Mouse (Mus musculus): ENCODE measurements around the gene Peak1. TPM values are rescaled to one million over a fixed set of nuclear protein-coding genes. Genes with fewer than 3 reads are reported as not detected.

Peak1 gene
- polyA plus RNA-seq, 1 experiment from 2014 or later = 3.4 TPM

GRCm38 (mm10) chr9:56412716-56413115, 5.2 kb downstream of the Peak1 start:
- 70% methylated on average over 1 of the region's 1 CpGs for WGBS
- no peaks in the 10 kb centered on the region for H3K36me3 ChIP-seq
- no peak overlapping the region for H3K4me3 ChIP-seq (replicated peaks)
- no peaks in the 10 kb centered on the region for H3K9me3 ChIP-seq
- no peak for ATAC-seq
- H3K4me2 ChIP-seq (replicated peaks) = no peak overlapping the region
- no peak overlapping the region for H3K27ac ChIP-seq
- H3K27me3 ChIP-seq = no peaks in the 10 kb centered on the region
- H3K4me1 ChIP-seq (replicated peaks) = peaks cover 10% of the 10 kb centered on the region
- H3K9ac ChIP-seq (replicated peaks) = no peak overlapping the region

- no peak overlapping the region for H3K27ac ChIP-seq
- no peaks in the 10 kb centered on the region for H3K9me3 ChIP-seq
- H3K4me3 ChIP-seq (replicated peaks) = no peak overlapping the region
- 91% methylated on average over 2 of the region's 2 CpGs for WGBS
- no peak overlapping the region for H3K4me2 ChIP-seq (replicated peaks)
- no peak for ATAC-seq
- H3K27me3 ChIP-seq = no peaks in the 10 kb centered on the region
- H3K9ac ChIP-seq (replicated peaks) = no peak overlapping the region
- 0 out of 2 replicates have a peak, but pooled peaks cover 5% of the 10 kb centered on the region for H3K4me1 ChIP-seq (replicated peaks)
- no peaks in the 10 kb centered on the region for H3K36me3 ChIP-seq
These were observed 7.9 kb downstream of the Peak1 start for GRCm38 (mm10) chr9:56409928-56410327.

- ATAC-seq = no peak
- Histone ChIP-seq H3K36me3 (no peaks in the 10 kb centered on the region), H3K4me2 (replicated peaks) (no peak overlapping the region), H3K27me3 (no peaks in the 10 kb centered on the region), H3K27ac (no peak overlapping the region), H3K4me1 (replicated peaks) (0 out of 2 replicates have a peak, but pooled peaks cover 8% of the 10 kb centered on the region), H3K9ac (replicated peaks) (no peak overlapping the region), H3K4me3 (replicated peaks) (no peak overlapping the region), H3K9me3 (no peaks in the 10 kb centered on the region)
- WGBS = 37% methylated on average over 4 of the region's 4 CpGs
These were observed 13.2 kb downstream of the Peak1 start for GRCm38 (mm10) chr9:56404619-56405018.

DNA sequence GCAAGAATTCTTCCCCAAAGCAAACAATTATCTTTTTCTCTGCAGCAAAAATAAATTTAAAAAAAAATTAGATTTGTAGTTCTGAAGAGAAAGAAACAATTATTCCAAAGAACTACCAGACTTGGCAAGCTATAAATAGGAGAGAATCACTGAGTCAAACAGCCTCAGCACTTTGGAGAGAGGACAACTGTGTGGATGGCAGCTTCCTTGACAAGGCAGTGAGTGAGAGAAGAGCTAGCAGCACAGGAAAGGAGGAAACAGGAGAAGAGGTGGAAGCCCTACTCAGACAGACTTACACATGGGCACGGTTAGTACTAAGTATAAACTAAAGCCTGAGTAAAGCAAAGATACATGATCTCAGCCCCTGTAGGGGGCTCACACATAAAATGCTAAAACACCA, 21.6 kb downstream of the Peak1 start:
- Histone ChIP-seq H3K9ac (replicated peaks) (no peak overlapping the region), H3K36me3 (no peaks in the 10 kb centered on the region), H3K9me3 (no peaks in the 10 kb centered on the region), H3K27ac (no peak overlapping the region), H3K27me3 (no peaks in the 10 kb centered on the region), H3K4me1 (replicated peaks) (no peaks in the 10 kb centered on the region), H3K4me2 (replicated peaks) (no peak overlapping the region), H3K4me3 (replicated peaks) (no peak overlapping the region)
- no peak for ATAC-seq
- WGBS = 89% methylated on average over 1 of the region's 1 CpGs

- H3K9me3 ChIP-seq = no peaks in the 10 kb centered on the region
- no peak overlapping the region for H3K4me2 ChIP-seq (replicated peaks)
- 84% methylated on average over 3 of the region's 3 CpGs for WGBS
These were observed 25.0 kb downstream of the Peak1 start for GRCm38 (mm10) chr9:56392857-56393256.

DNA sequence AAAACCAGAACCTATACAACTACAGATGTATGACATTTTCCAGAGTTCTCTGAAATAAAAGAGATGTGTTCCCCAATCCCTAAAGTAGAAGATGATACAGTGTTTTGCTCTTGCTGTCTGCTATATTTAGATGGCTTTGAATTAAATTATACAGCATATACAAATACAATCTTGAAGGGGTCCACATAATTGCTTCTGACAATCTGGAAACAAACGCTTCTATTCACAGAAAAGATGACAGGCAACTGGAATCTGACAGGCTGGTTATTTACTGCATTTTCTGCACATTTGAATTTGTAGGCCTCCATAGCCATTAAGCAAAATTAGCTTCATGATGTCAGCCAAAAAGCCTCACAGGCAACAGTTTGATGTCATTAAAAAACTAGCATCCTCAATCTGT, 35.1 kb downstream of the Peak1 start:
- H3K9ac ChIP-seq (replicated peaks) = no peak overlapping the region
- no peaks in the 10 kb centered on the region for H3K9me3 ChIP-seq
- ATAC-seq = no peak
- WGBS = 82% methylated on average over 1 of the region's 1 CpGs
- H3K27me3 ChIP-seq = no peaks in the 10 kb centered on the region
- no peaks in the 10 kb centered on the region for H3K36me3 ChIP-seq
- H3K4me1 ChIP-seq (replicated peaks) = no peaks in the 10 kb centered on the region
- no peak overlapping the region for H3K4me3 ChIP-seq (replicated peaks)
- no peak overlapping the region for H3K27ac ChIP-seq
- H3K4me2 ChIP-seq (replicated peaks) = no peak overlapping the region

More at GRCm38 (mm10) chr9:56392857-56393256, 25.0 kb downstream of the Peak1 start:
- Histone ChIP-seq H3K36me3 (no peaks in the 10 kb centered on the region), H3K4me1 (replicated peaks) (no peaks in the 10 kb centered on the region), H3K9ac (replicated peaks) (no peak overlapping the region), H3K4me3 (replicated peaks) (no peak overlapping the region), H3K27ac (no peak overlapping the region), H3K27me3 (no peaks in the 10 kb centered on the region)
- ATAC-seq = no peak

DNA sequence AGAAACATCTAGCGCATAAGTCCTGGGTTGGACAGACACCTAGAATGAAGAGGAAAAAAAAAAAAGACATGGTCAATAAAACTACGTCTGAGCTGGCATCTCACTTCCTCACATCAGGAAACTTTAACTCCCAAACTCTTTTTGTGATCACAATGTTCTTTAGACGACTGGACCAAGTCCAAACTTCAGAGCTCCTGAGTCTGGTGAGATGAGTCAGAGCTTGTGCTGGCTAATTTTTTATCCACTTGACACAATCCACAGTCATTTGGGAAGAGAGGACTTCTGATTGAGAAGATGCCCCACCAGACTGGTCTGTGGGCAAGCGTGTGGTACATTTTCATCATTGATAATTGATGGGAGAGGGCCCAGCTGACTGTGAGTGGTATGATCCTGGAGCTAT, 43.5 kb downstream of the Peak1 start:
- no peak for ATAC-seq
- Histone ChIP-seq H3K4me3 (replicated peaks) (no peak overlapping the region), H3K36me3 (no peaks in the 10 kb centered on the region), H3K27ac (no peak overlapping the region), H3K4me1 (replicated peaks) (no peaks in the 10 kb centered on the region; the same call in 1 of the 2 replicates), H3K27me3 (no peaks in the 10 kb centered on the region), H3K4me2 (replicated peaks) (no peak overlapping the region), H3K9me3 (no peaks in the 10 kb centered on the region), H3K9ac (replicated peaks) (no peak overlapping the region)
- WGBS = 82% methylated on average over 4 of the region's 4 CpGs

- Histone ChIP-seq H3K4me2 (replicated peaks) (no peak overlapping the region), H3K36me3 (no peaks in the 10 kb centered on the region), H3K27ac (no peak overlapping the region), H3K4me3 (replicated peaks) (no peak overlapping the region), H3K27me3 (no peaks in the 10 kb centered on the region), H3K9ac (replicated peaks) (no peak overlapping the region), H3K9me3 (no peaks in the 10 kb centered on the region), H3K4me1 (replicated peaks) (no peaks in the 10 kb centered on the region; the same call in 1 of the 2 replicates)
- WGBS = 70% methylated on average over 5 of the region's 5 CpGs
- ATAC-seq = no peak
These were observed 47.2 kb downstream of the Peak1 start for GRCm38 (mm10) chr9:56370710-56371109.

DNA sequence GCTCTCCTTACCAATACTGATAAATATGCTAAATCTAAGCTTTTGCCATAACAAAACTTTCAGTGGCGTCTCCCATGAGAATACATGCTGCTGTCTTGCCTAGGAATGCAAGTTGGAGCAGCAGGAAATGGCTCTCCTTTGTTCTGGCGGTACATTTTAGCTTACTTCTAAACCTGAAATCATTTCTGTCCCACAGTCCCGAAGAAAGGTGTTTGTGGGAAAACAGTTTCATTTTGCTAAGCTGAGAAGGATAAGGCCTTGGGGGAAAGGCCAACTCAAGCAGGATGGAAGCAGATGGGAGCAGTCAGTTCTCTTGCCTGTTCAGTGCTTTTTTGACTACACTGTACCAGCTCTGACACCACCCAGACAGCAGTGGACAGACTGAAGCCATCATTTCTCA, 49.1 kb downstream of the Peak1 start:
- ATAC-seq = no peak
- Histone ChIP-seq H3K27me3 (no peaks in the 10 kb centered on the region), H3K4me2 (replicated peaks) (no peak overlapping the region), H3K36me3 (no peaks in the 10 kb centered on the region), H3K27ac (no peak overlapping the region), H3K9me3 (no peaks in the 10 kb centered on the region), H3K9ac (replicated peaks) (no peak overlapping the region), H3K4me3 (replicated peaks) (no peak overlapping the region), H3K4me1 (replicated peaks) (no peaks in the 10 kb centered on the region; the same call in 1 of the 2 replicates)
- 70% methylated on average over 3 of the region's 3 CpGs for WGBS

- Histone ChIP-seq H3K27me3 (no peaks in the 10 kb centered on the region), H3K9me3 (no peaks in the 10 kb centered on the region), H3K27ac (no peak overlapping the region), H3K4me2 (replicated peaks) (no peak overlapping the region), H3K4me3 (replicated peaks) (no peak overlapping the region), H3K4me1 (replicated peaks) (0 out of 2 replicates have a peak, but pooled peaks cover 3% of the 10 kb centered on the region), H3K9ac (replicated peaks) (no peak overlapping the region), H3K36me3 (no peaks in the 10 kb centered on the region)
- no peak for ATAC-seq
- WGBS = 96% methylated on average over 3 of the region's 3 CpGs
These were observed 54.6 kb downstream of the Peak1 start for GRCm38 (mm10) chr9:56363306-56363705.

- H3K4me1 ChIP-seq (replicated peaks) = 0 out of 2 replicates have a peak, but pooled peaks cover 3% of the 10 kb centered on the region
- no peak overlapping the region for H3K4me3 ChIP-seq (replicated peaks)
- no peak overlapping the region for H3K9ac ChIP-seq (replicated peaks)
- no peaks in the 10 kb centered on the region for H3K27me3 ChIP-seq
- no peak overlapping the region for H3K27ac ChIP-seq
- no peak overlapping the region for H3K4me2 ChIP-seq (replicated peaks)
- H3K9me3 ChIP-seq = no peaks in the 10 kb centered on the region
- WGBS = 87% methylated on average over 3 of the region's 3 CpGs
- no peaks in the 10 kb centered on the region for H3K36me3 ChIP-seq
- ATAC-seq = no peak
These were observed 58.6 kb downstream of the Peak1 start for GRCm38 (mm10) chr9:56359261-56359660.

DNA sequence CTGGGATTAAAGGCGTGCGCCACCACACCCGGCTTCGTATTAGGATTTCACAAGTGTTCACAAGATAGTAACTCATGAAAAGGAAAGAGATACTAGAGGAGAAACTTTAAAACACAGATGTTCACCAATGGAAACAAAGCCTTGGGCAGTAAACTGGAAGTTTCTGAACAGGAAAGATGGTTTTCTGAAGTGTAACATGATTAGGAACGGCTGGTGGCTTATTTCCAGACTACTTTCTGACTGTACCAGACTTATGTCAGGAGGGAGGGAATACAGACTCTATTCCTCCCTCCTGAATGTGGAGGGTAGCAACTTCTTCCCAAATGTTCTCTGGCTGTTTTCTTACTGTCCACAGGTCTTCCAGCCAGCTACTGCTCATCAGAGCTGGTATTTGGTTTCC, 62.7 kb downstream of the Peak1 start:
- no peak for ATAC-seq
- Histone ChIP-seq H3K27me3 (no peaks in the 10 kb centered on the region), H3K4me1 (replicated peaks) (0 out of 2 replicates have a peak, but pooled peaks cover 3% of the 10 kb centered on the region), H3K27ac (no peak overlapping the region), H3K9me3 (no peaks in the 10 kb centered on the region), H3K9ac (replicated peaks) (no peak overlapping the region), H3K4me3 (replicated peaks) (no peak overlapping the region), H3K4me2 (replicated peaks) (no peak overlapping the region), H3K36me3 (no peaks in the 10 kb centered on the region)
- WGBS = 97% methylated on average over 5 of the region's 5 CpGs

DNA sequence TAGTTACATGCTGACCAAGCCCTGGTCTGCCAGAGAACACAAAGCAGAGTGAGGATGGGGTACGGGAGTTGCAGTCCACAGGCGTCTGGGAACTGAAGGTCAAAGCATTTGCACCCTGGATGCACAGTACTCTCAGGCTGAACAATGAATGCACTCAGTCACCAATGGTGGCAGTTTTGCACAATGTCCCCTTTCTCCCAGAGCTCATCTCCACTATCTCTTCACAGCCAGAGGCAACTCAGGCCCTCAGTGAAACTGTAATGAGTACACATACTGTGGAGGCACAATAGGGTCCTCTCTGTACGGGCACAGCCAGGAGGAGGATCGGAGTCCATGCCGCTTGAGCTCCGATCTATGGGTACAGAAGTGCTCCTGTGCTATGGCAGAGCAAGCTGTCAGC, 71.5 kb downstream of the Peak1 start:
- no peak overlapping the region for H3K9ac ChIP-seq (replicated peaks)
- 80% methylated on average over 6 of the region's 6 CpGs for WGBS
- H3K4me1 ChIP-seq (replicated peaks) = no peaks in the 10 kb centered on the region; the same call in 1 of the 2 replicates
- H3K36me3 ChIP-seq = no peaks in the 10 kb centered on the region
- H3K9me3 ChIP-seq = no peaks in the 10 kb centered on the region
- no peak overlapping the region for H3K4me3 ChIP-seq (replicated peaks)
- no peaks in the 10 kb centered on the region for H3K27me3 ChIP-seq
- H3K27ac ChIP-seq = no peak overlapping the region
- ATAC-seq = no peak
- no peak overlapping the region for H3K4me2 ChIP-seq (replicated peaks)

Data from midbrain, embryonic 13.5 days (tissue).